Mouse (Mus musculus) layer of hippocampus, postnatal 36 days (tissue): ENCODE measurements around the gene Cpa4. TPM values are rescaled to one million over a fixed set of nuclear protein-coding genes. Genes with fewer than 3 reads are reported as not detected.

Source experiments
- DNase-seq, 2 experiments: peaks; one replicate each; pipeline ENCODE4 v3.0.0; 2022
- total RNA-seq, 2 experiments: library from RNA; stranded (reverse); gene quantifications; 2 replicates each; pipeline ENCODE4 v1.2.3; 2021

The Cpa4 gene
- total RNA-seq, 2 experiments from 2014 or later, result not detected

- no peak for DNase-seq
Observed at GRCm38 (mm10) chr6:30552628-30553027, 15.5 kb upstream of the Cpa4 start.

- DNase-seq, result no peak
Observed at GRCm38 (mm10) chr6:30553381-30554010, 14.7 kb upstream of the Cpa4 start.

DNA sequence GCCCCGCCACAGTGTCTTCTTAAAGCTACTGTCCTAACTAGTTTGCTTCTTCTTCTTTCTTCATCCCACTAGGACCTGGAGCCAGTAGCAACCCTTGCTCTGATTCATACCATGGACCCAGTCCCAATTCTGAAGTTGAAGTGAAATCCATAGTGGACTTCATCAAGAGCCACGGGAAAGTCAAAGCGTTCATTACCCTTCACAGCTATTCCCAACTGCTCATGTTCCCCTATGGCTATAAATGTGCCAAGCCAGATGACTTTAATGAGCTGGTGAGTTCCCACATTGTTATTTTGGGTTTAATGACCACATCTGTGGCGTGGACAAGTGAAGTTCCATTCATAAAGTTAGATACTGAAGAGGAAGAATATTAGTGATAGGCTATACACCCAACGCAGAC, 14.1 kb upstream of the Cpa4 start:
- DNase-seq, result no peak

DNA sequence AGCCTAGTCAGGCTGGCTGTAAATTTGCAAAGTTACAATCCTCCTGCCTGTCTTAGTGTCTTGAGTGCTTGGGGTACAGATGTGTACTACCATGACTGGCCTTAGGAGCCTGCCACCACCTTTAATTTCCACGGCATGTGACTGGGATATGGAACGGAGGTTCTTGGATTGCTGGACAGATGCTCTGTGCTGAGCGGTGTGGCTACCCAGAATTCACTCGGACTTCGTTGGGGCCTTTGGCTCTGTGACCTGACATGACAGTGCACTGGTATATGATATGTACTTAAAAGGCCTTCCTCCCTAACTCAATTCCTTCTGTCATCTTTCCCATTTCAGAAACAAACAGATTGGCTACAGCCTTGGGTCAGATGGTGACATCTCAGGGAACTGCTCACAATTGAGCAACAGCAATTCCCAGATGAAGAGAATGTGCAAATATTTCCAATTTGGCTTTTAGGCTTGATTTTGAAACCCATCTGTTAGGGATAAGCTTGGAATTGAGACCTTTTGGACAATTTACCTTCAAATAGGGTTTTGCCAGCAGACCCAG, 13.5 kb upstream of the Cpa4 start:
- DNase-seq, result no peak

- no peak for DNase-seq
Observed at GRCm38 (mm10) chr6:30556080-30556479, 12.1 kb upstream of the Cpa4 start.

DNA sequence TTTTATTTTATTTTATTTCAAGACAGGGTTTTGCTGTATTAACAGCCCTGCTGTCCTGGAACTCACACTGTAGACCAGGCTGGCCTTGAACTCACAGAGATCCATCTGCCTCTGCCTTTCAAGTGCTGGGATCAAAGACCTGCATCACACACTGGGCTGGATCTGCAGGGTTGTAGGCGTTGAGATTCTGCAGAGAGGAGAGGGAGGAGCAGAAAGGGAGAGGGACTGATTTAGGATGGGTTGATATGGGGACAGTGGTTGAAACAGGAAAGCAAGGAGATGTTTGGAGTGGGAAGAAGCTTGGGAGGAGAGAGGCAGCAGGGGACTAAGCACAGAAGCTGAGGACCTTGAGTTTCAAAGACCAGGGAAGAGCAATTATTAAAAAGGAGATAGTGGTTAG, 8.4 kb upstream of the Cpa4 start:
- DNase-seq, result no peak

DNA sequence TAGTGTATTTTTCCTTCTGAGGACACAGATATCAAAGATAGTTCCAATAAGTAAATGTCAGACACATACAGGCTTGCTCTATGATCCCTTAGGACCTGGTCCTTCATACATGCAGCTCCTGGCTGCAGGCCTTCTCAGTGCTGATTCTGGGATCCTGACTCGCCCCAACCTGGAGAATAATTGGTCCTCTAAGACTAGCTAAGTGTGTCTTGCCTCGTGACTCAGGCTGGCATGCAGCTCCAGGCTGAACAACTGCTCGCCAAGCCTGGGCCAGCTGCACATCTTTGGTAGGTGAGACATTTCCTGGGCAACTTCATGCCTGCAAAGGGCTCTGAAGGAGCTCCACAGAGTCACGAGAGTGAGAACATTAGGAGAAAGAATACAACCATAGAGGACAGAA, 6.0 kb upstream of the Cpa4 start:
- no peak for DNase-seq

DNA sequence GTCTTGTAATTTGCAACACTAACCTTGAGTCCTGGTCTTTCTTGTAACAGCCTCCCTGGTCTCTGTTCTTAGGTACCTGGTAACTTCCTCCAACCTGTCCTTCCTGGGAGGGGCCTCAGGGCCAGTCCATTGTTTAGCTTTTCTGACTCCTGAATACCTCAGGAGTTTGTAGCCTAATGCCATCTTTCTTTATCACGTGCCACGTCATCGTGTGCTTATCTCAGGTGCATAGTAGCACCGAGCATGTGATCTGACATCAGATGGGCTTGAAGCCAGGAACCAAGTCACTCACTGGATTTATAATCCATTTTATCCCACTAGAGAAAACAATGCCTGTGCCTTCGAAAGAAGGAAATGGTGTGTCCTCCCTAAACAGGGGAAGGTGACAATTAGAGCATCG, 4.6 kb upstream of the Cpa4 start:
- no peak for DNase-seq

DNA sequence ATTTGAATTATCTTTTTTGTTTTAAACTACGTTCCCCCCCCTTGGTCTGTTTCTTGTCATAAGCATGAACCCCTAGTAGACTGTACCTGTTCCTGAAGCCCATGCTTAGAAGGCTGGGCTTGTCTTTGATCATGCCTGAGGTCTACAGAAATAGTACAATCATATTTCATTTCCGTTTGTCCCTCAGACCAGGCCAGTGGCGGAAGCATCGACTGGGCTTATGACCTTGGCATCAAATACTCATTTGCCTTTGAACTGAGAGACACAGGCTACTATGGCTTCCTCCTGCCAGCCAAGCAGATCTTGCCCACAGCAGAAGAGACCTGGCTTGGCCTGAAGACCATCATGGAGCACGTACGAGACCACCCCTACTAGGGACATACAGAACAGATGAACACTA, 4.1 kb upstream of the Cpa4 start:
- DNase-seq, result no peak

DNA sequence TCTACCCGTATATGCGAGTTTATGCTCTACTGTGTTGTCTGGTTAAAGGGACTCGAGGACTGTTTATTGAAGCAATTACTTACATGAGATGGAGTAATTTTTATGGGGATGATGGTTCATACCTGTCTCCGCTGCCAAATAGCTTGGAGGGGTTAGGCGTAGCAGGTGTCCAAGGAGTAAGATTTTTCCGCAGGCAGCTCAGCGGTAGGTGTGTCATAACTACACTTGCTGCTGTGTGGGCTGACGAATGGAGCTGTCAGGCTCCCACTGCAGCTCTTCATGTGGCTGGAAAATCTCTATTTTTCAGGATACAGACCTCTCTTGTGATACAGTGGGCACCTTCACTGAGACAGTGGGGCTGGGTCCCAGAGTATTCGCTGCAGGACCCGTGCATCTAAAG, 1.2 kb downstream of the Cpa4 start:
- no peak for DNase-seq

GRCm38 (mm10) chr6:30570012-30570411, 1.8 kb downstream of the Cpa4 start:
- no peak for DNase-seq

DNA sequence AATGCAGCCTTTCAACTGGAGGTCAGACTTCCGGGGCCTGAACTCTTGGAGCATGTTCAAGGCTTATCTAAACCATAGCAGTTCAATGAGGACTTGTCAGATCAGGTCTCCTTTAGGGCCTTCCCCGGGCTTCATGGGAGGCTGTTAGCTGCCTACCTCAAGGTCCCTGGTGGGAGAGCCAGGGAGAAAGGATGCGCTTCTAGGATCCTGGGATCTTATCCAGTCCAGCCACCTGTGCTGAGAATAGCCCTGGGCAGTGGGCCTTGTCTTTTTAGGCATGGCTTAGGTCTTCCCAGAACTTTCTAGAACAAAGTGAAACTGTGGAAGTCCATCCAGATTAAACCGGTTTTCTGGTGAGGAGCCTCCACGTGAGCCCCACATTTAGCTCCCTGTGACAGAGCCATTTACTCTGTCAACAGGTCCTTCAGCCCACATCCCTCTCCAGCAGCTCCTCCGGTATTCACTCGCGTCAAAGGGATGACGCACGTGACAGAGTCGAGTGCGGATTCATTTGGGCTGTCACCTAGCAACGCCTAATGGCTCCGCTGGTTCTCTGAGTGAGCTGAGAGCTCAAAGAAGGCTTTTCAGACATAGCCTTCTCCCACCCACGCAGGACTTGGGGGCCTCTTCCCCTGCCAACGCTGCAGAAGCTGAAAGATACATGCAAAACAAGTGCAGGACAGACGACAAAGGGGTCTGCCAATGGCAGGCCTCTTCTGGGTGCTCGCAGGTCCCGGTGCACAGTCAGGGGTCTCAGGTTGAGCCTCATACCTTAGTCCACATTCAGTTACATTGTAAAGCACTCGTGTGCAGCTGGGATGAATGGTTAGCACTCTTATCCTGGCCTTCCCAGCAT, 4.5 kb downstream of the Cpa4 start:
- DNase-seq, result peak; percentile 56 to 71

DNA sequence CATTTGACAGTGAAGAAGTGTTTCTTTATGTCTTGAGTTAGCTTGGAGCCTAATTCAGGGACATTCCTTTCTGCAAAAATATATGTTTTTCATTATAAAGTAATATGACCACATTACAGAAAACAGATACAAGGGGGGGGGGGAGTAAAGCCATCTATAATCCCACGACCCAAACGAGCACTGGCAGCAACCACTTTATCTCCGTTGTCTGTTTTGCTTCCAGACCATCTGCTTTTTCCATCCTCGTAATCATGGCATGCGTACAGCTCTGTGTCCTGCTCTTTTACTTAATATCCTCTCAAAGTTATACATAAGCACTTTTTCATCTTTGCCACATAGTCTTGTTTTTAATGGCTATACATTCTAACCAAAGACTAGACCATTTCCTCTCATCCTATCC, 5.2 kb downstream of the Cpa4 start:
- DNase-seq, result no peak

GRCm38 (mm10) chr6:30574945-30575344, 6.8 kb downstream of the Cpa4 start:
- DNase-seq, result no peak

DNA sequence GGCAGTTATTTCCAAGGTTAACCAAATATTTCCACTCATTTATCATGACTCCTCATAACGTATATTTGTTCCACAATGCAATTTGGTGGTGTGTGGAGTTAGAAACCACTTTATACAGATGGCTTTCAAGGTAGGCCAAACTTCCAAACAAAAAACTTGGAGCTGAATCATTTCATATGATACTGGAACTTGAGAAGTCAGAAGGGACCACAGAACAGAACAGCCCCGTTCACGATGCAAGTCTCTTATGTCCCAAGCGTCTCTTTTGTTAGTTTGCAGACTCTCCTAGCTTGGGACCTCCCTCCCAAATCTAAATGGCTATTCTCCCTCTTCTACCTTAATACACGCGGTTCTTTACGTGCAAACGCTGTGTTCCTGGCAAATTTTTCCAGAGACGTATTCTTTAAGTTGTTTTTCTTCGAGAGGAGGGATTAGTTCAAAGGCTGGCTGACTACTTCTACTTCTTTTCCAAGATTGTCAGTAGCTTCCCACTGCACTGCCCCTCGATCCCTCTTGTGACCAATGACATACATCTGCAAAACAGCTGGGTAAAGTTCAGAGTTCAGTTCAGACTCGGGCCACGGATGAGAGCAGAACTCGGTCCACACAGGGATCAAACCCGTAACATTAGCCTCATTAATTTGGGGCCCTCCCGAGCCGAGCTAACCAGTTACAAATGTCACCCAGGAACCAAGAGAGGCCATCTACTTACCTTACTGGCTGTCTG, 8.5 kb downstream of the Cpa4 start:
- no peak for DNase-seq

DNA sequence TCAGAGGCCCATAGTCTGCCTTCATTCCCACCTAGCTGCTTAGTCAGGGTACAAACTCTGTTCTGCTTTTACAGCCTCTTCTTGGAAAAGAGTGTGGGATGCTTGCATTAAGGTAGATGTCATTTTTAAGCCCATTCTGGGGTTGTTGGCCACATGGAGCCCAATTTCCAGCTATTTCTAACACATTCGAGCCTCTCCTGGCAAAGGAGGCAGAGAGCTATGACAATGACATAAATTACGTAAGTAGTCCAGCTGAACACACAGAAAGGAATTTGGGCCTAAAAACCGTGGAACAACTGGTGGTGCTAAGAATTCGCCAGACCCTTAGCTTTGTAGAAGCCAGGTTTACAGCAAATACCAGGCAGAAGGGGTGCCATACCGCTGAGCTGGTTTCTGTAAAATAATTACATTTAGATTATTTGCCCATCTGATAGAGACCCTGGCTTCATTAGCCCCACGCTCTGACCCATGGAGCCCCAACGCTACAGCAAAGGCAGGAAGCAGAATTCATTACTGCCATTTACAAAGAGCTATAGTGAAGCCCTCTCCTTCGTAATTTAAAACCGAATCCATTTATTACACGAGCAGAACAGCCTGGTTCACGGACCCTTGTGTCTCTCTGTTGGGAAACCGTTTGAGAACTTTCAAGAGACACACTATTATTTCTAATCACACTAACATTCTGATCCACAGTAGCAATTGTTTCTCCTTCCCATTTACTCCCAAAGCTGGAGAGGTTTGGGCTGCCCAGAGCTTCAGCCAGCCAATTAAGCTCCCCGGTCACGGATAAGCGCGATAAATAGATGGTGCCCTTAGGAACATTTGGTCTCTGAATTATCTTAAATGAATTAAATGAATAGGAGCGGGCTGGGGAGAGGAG, 12.0 kb downstream of the Cpa4 start:
- DNase-seq, result no peak

- no peak for DNase-seq
Observed at GRCm38 (mm10) chr6:30580841-30581176, 12.6 kb downstream of the Cpa4 start.

DNA sequence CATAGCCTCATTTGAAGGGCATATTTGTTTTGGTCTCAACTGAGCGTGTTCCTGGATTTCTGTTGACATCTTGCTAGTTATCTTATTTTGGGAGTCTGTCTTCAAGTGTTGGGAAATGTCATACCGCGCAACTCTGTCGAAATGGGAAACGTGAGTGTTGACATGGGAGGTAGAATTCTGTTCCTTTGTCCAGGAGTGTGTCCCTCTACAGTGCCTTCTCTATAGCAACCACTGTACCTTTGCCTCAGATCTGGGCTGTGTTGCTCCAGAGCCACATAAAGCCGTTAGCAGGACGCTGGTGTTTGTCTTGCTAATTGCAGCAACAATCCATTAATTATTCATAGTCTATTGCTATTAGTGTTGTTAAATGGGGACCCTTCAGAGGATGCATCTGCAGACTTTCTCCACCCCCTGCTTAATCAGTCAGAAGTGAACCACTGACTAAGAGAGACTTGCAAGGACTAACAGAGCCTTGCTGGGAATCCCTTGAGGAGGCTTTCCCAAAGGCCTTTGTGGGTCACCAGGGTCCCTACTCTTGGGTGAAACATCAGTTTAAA, 18.8 kb downstream of the Cpa4 start:
- no peak for DNase-seq

DNA sequence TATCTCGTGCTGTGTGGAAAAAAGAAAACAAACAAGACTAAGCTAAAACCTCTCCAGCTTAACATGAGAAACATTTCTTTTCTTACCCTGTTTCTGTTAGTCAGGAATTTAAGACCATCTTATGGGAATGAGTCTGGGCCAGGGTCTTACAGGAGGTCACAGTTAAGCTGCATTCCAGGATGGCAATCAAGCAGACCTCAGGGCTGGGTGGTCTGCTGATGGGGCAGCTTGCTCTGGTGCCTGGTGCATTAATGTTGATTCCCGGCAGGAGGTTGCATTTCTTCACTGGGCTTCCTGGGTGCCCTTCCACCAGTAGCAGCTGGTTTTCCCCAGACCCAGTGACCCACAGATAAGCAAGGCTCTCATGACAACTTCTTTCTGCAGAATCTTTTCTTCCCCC, 21.6 kb downstream of the Cpa4 start:
- DNase-seq, result no peak

GRCm38 (mm10) chr6:30591851-30592404, 23.8 kb downstream of the Cpa4 start:
- no peak for DNase-seq

DNA sequence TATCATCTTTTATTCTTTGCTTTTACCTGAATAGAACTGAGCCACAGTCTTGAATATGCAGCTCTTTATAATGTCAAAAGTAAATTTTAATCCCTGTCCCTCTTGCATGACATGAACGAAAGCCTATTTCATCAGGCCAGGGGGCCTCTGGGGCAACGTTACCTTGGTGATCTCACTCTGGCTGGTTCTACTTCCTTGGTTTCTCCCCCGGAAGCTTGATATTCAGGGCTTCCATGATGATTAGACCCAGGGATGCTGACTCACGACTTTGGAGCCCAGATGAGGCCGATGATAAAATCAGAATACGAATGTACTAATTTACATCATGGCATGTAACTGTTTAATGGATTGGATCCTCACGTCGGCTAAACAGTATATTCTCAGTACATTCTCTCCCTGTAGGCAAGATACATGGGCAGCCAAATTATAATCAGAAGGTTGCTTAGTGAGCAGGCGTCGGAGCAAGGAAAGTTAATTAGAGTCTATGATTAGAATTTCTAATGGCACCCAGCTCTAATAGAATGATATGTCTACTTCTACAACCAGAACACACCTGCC, 24.3 kb downstream of the Cpa4 start:
- no peak for DNase-seq
